Mouse (Mus musculus) adrenal gland, postnatal 36 days (tissue): Measurements from ENCODE around the gene Arg1. TPM values are rescaled to one million over a fixed set of nuclear protein-coding genes. Genes with fewer than 3 reads are reported as not detected.

Experiments
- DNase-seq, 2 experiments: peaks; one replicate each; pipeline ENCODE4 v3.0.0; 2021; ENCODE audit warnings: mixed read lengths in 1 of 2
- long read RNA-seq, 2 experiments: library from polyadenylated mRNA; stranded (forward); transcript quantifications; one replicate each; pipeline ENCODE4 v2.0.0; 2021; ENCODE audit warnings: borderline sequencing depth in 2 of 2
- total RNA-seq, 2 experiments: library from RNA; stranded (reverse); gene quantifications; 2 replicates each; pipeline ENCODE4 v1.2.3; 2021

Arg1 gene
- under 1 TPM in 1 of 2 experiments, not detected in 1; 0.70 TPM for total RNA-seq
- long read RNA-seq, experiment 1, partial matches to known transcripts = 0 of 1 reads
- long read RNA-seq, experiment 1, other reads (novel, unspliced or antisense) = 0 of 1 reads
- long read RNA-seq, experiment 2, transcript Arg1-201 (8 exons, 1,477 nt) = major isoform, 5 of 5 reads
- long read RNA-seq, experiment 2, partial matches to known transcripts = 0 of 5 reads
- long read RNA-seq, experiment 2, other reads (novel, unspliced or antisense) = 0 of 5 reads

GRCm38 (mm10) chr10:24926962-24927720 lies at the start of gene Arg1:
TSS of gene Arg1 (minus strand) at chr10:24927484.
- DNase-seq = peak in 1 of 2 experiments; percentile 14

GRCm38 (mm10) chr10:24973845-24974514 lies 46.7 kb upstream of the Arg1 start:
- no peak for DNase-seq

GRCm38 (mm10) chr10:24973385-24973784 lies 46.1 kb upstream of the Arg1 start:
- DNase-seq = no peak

GRCm38 (mm10) chr10:24972923-24973322 lies 45.6 kb upstream of the Arg1 start:
- no peak for DNase-seq

- DNase-seq = no peak
These were observed 38.7 kb upstream of the Arg1 start for GRCm38 (mm10) chr10:24965821-24966550.

- DNase-seq = no peak
These were observed 34.6 kb upstream of the Arg1 start for GRCm38 (mm10) chr10:24961889-24962288.

- DNase-seq = no peak
These were observed 33.8 kb upstream of the Arg1 start for GRCm38 (mm10) chr10:24961112-24961511.

GRCm38 (mm10) chr10:24959043-24959916 lies 32.0 kb upstream of the Arg1 start:
- DNase-seq = peak; percentile 60 to 70

GRCm38 (mm10) chr10:24958280-24959042 lies 31.2 kb upstream of the Arg1 start:
- no peak for DNase-seq

GRCm38 (mm10) chr10:24953876-24954275 lies 26.6 kb upstream of the Arg1 start:
- no peak for DNase-seq

GRCm38 (mm10) chr10:24952549-24952948 lies 25.3 kb upstream of the Arg1 start:
- peak; percentile 39 to 48 for DNase-seq

- DNase-seq = no peak
These were observed 24.3 kb upstream of the Arg1 start for GRCm38 (mm10) chr10:24951575-24951974.

- no peak for DNase-seq
These were observed 22.9 kb upstream of the Arg1 start for GRCm38 (mm10) chr10:24950223-24950622.

- no peak for DNase-seq
These were observed 21.0 kb upstream of the Arg1 start for GRCm38 (mm10) chr10:24948278-24948677.

- DNase-seq = no peak
These were observed 20.6 kb upstream of the Arg1 start for GRCm38 (mm10) chr10:24947871-24948270.

GRCm38 (mm10) chr10:24930143-24930542 lies 2.9 kb upstream of the Arg1 start:
- DNase-seq = no peak

GRCm38 (mm10) chr10:24928072-24928471 lies 788 bp upstream of the Arg1 start:
- peak in 1 of 2 experiments; percentile 11 for DNase-seq

- DNase-seq = no peak
These were observed 904 bp downstream of the Arg1 start for GRCm38 (mm10) chr10:24926380-24926779.

GRCm38 (mm10) chr10:24924296-24924695 lies 3.0 kb downstream of the Arg1 start:
- no peak for DNase-seq

- no peak for DNase-seq
These were observed 4.3 kb downstream of the Arg1 start for GRCm38 (mm10) chr10:24922977-24923376.

GRCm38 (mm10) chr10:24915486-24915885 lies 11.8 kb downstream of the Arg1 start:
- DNase-seq = no peak
